In genomic region chrX:140601884-140602283, GRCm38 (mm10) we compare ENCODE assay signal across 15 mouse cellular contexts.
"Had no signal": no experiment of that assay in that cellular context is flagged by ENCODE, and none has a peak within 500 bp of the region (broad histone marks: within the 10 kb centered on the region; RNA-seq: fewer than 3 reads in every experiment).

No protein-coding gene starts in this region.

- DNase-seq: retina, postnatal 1 day; right cerebral cortex, adult 18-20 months; right cerebral cortex, postnatal 25 days; right cerebral cortex, postnatal 4 days; spleen, adult 18-20 months; thymus, adult 18-20 months; thymus, adult 2 months; thymus, postnatal 14 days; thymus, postnatal 25 days; thymus, postnatal 36 days; thymus, postnatal 4 days had no signal

- H3K9ac ChIP-seq: neural tube, embryonic 12.5 days; neural tube, embryonic 13.5 days; neural tube, embryonic 15.5 days; stomach, embryonic 15.5 days had no signal

- H3K4me2 ChIP-seq: neural tube, embryonic 12.5 days; neural tube, embryonic 13.5 days; neural tube, embryonic 15.5 days; stomach, embryonic 15.5 days had no signal

- H3K27ac ChIP-seq: neural tube, embryonic 12.5 days; neural tube, embryonic 13.5 days; neural tube, embryonic 15.5 days; stomach, embryonic 15.5 days had no signal

- H3K4me1 ChIP-seq: neural tube, embryonic 12.5 days had no signal

- H3K9me3 ChIP-seq: neural tube, embryonic 12.5 days; neural tube, embryonic 13.5 days; neural tube, embryonic 15.5 days; stomach, embryonic 15.5 days had no signal

- H3K4me3 ChIP-seq: neural tube, embryonic 12.5 days; neural tube, embryonic 13.5 days; neural tube, embryonic 15.5 days; stomach, embryonic 15.5 days had no signal

- H3K36me3 ChIP-seq: neural tube, embryonic 12.5 days; neural tube, embryonic 13.5 days; neural tube, embryonic 15.5 days; stomach, embryonic 15.5 days had no signal
